Comparison of ENCODE assay signal across 19 mouse cellular contexts in the genomic region with DNA sequence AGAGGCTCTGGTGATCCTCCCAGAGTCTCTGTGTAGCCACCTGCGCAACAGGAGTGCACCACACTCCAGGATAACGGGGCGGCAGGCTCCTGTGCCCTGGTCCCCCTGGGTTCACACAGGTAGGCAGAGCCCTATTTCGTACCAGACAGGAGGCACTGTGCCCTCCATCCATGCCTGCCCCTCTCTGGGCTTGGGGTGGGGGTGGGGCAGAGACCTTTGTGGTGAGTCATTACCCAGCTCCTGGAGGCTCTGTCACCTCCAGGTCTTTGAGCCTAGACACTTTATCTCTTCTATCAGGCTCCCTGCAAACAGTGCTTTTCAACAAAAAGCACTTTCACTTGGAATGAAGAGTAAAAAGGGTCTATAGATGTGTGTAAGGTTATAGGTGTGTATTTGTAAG. TPM values are rescaled to one million over a fixed set of nuclear protein-coding genes. Genes with fewer than 3 reads are reported as not detected.
DNase-seq lines count a peak whose midpoint lies in the region; ATAC-seq and TF ChIP-seq lines count a peak whose summit lies in the region.
"Had no signal": no experiment of that assay in that cellular context is flagged by ENCODE, and none has a peak within 500 bp of the region (broad histone marks: within the 10 kb centered on the region; RNA-seq: fewer than 3 reads in every experiment).

No protein-coding gene starts in this region.

- no peaks in the 10 kb centered on the region for H3K9me3 ChIP-seq in heart, embryonic 13.5 days
- no peaks in the 10 kb centered on the region for H3K9me3 ChIP-seq in lung, embryonic 15.5 days
- H3K9me3 ChIP-seq in kidney, postnatal 0 days (replicated peaks; ENCODE audit: low read length): no peaks in the 10 kb centered on the region
- no peaks in the 10 kb centered on the region for H3K9me3 ChIP-seq in stomach, embryonic 16.5 days (replicated peaks; ENCODE audit: control insufficient read depth, low read length)
- H3K9me3 ChIP-seq: embryonic facial prominence, embryonic 12.5 days; forebrain, embryonic 12.5 days; G1E; limb, embryonic 15.5 days; neural tube, embryonic 13.5 days had no signal

- peak overlapping the region; percentile 33; the same call in 1 of the 2 replicates for H3K4me2 ChIP-seq in heart, embryonic 13.5 days
- H3K4me2 ChIP-seq in lung, embryonic 15.5 days: peak overlapping the region; percentile 11; the same call in 1 of the 2 replicates
- peak overlapping the region; percentile 53 for H3K4me2 ChIP-seq in kidney, postnatal 0 days (ENCODE audit: low read length)
- H3K4me2 ChIP-seq in stomach, embryonic 16.5 days (ENCODE audit: low read depth, low read length): peak overlapping the region; percentile 40
- H3K4me2 ChIP-seq: embryonic facial prominence, embryonic 12.5 days; forebrain, embryonic 12.5 days; limb, embryonic 15.5 days; neural tube, embryonic 13.5 days had no signal

- no peak for ATAC-seq in heart, embryonic 13.5 days (ENCODE audit: extremely low read depth, insufficient number of reproducible peaks, low FRiP score, low TSS enrichment)
- ATAC-seq in lung, embryonic 15.5 days (ENCODE audit: borderline replicate concordance, extremely low read depth, low FRiP score, low TSS enrichment): no peak
- no peak for ATAC-seq in kidney, postnatal 0 days (replicated peaks; ENCODE audit: low FRiP score, low read depth)
- no peak for ATAC-seq in stomach, embryonic 16.5 days (ENCODE audit: insufficient read depth, low FRiP score)
- no peak for ATAC-seq in inflammation-experienced regulatory T-cells, adult 6 months
- ATAC-seq: midbrain, embryonic 16.5 days had no signal

- peaks cover 10% of the 10 kb centered on the region for H3K4me1 ChIP-seq in heart, embryonic 13.5 days
- no peaks in the 10 kb centered on the region for H3K4me1 ChIP-seq in lung, embryonic 15.5 days
- H3K4me1 ChIP-seq in kidney, postnatal 0 days (replicated peaks; ENCODE audit: insufficient read depth, low read length): peaks cover 14% of the 10 kb centered on the region
- H3K4me1 ChIP-seq in stomach, embryonic 16.5 days (ENCODE audit: control insufficient read depth, insufficient read depth, low read length): peaks cover 3% of the 10 kb centered on the region; the same call in 1 of the 2 replicates
- H3K4me1 ChIP-seq: embryonic facial prominence, embryonic 12.5 days; forebrain, embryonic 12.5 days; limb, embryonic 15.5 days; neural tube, embryonic 13.5 days had no signal

- no peak overlapping the region for H3K4me3 ChIP-seq in heart, embryonic 13.5 days
- no peak overlapping the region for H3K4me3 ChIP-seq in lung, embryonic 15.5 days
- no peak overlapping the region; the same call in 1 of the 2 replicates for H3K4me3 ChIP-seq in kidney, postnatal 0 days (replicated peaks; ENCODE audit: low read depth, low read length)
- peak overlapping the region; percentile 25 for H3K4me3 ChIP-seq in stomach, embryonic 16.5 days (replicated peaks; ENCODE audit: low read length)
- H3K4me3 ChIP-seq: embryonic facial prominence, embryonic 12.5 days; forebrain, embryonic 12.5 days; limb, embryonic 15.5 days; neural tube, embryonic 13.5 days had no signal

- no peak overlapping the region for H3K27ac ChIP-seq in heart, embryonic 13.5 days (replicated peaks)
- no peak overlapping the region for H3K27ac ChIP-seq in lung, embryonic 15.5 days
- H3K27ac ChIP-seq in kidney, postnatal 0 days: peak overlapping the region; percentile 72
- no peak overlapping the region for H3K27ac ChIP-seq in stomach, embryonic 16.5 days (ENCODE audit: low read length)
- H3K27ac ChIP-seq: embryonic facial prominence, embryonic 12.5 days; forebrain, embryonic 12.5 days; limb, embryonic 15.5 days; macrophage; neural tube, embryonic 13.5 days had no signal

- H3K27me3 ChIP-seq in heart, embryonic 13.5 days (replicated peaks): peaks cover 36% of the 10 kb centered on the region
- H3K27me3 ChIP-seq in lung, embryonic 15.5 days: no peaks in the 10 kb centered on the region; the same call in 1 of the 2 replicates
- H3K27me3 ChIP-seq in kidney, postnatal 0 days (ENCODE audit: insufficient read depth, low read length): no peaks in the 10 kb centered on the region
- no peaks in the 10 kb centered on the region for H3K27me3 ChIP-seq in stomach, embryonic 16.5 days (ENCODE audit: control insufficient read depth, insufficient read depth, low read length)
- H3K27me3 ChIP-seq: embryonic facial prominence, embryonic 12.5 days; limb, embryonic 15.5 days had no signal

- no peak for TF ChIP-seq CTCF in kidney, postnatal 0 days (IDR thresholded peaks at IDR 0.05; ENCODE audit: low read depth)

- 13% methylated on average over 4 of the region's 4 CpGs for WGBS in heart, embryonic 13.5 days
- WGBS in lung, embryonic 15.5 days: 15% methylated on average over 4 of the region's 4 CpGs
- WGBS in kidney, postnatal 0 days: 11% methylated on average over 4 of the region's 4 CpGs
- 25% methylated on average over 4 of the region's 4 CpGs for WGBS in stomach, embryonic 16.5 days

- H3K9ac ChIP-seq in heart, embryonic 13.5 days: no peak overlapping the region
- H3K9ac ChIP-seq in lung, embryonic 15.5 days: no peak overlapping the region
- peak overlapping the region; percentile 35; the same call in 1 of the 2 replicates for H3K9ac ChIP-seq in kidney, postnatal 0 days (ENCODE audit: low read depth, low read length)
- 0 out of 2 replicates have a peak overlapping the region, but pooled peaks have one; percentile 26 for H3K9ac ChIP-seq in stomach, embryonic 16.5 days (ENCODE audit: low read length)
- H3K9ac ChIP-seq: embryonic facial prominence, embryonic 12.5 days; forebrain, embryonic 12.5 days; limb, embryonic 15.5 days; neural tube, embryonic 13.5 days had no signal

- DNase-seq in heart, adult 18-20 months: no peak
- DNase-seq in lung, adult 18-20 months: no peak
- no peak for DNase-seq in kidney, postnatal 0 days (ENCODE audit: low spot score)
- DNase-seq in cerebellum, postnatal 4 days (ENCODE audit: low spot score in 2 of 2): no peak
- DNase-seq: adrenal gland, postnatal 25 days; B cell, adult 2 months; cerebellum, postnatal 14 days; right cerebral cortex, postnatal 4 days had no signal

- no peaks in the 10 kb centered on the region for H3K36me3 ChIP-seq in heart, embryonic 13.5 days
- H3K36me3 ChIP-seq in lung, embryonic 15.5 days: no peaks in the 10 kb centered on the region
- no peaks in the 10 kb centered on the region for H3K36me3 ChIP-seq in kidney, postnatal 0 days (ENCODE audit: insufficient read depth, low read length)
- H3K36me3 ChIP-seq in stomach, embryonic 16.5 days (ENCODE audit: control insufficient read depth, insufficient read depth, low read length): no peaks in the 10 kb centered on the region
- H3K36me3 ChIP-seq: embryonic facial prominence, embryonic 12.5 days; forebrain, embryonic 12.5 days; G1E; limb, embryonic 15.5 days; neural tube, embryonic 13.5 days had no signal

RNA-seq across cellular contexts. Expression of a gene that starts 7.4 kb away (rescaled TPM):
- 0.52 and 0.76 TPM in 2 replicates for polyA plus RNA-seq in heart, embryonic 13.5 days (2015; fragmentation: Nextera tagmentation; extraction: Ambion mirVana)
- total RNA-seq in heart, adult 18-20 months (2021): under 1 TPM in 1 of 2 experiments, not detected in 1; 0.54 TPM
- polyA plus RNA-seq in lung, embryonic 15.5 days (2015; fragmentation: Nextera tagmentation; extraction: Ambion mirVana): 1.2 and 2.0 TPM in 2 replicates
- polyA plus RNA-seq in kidney, postnatal 0 days (2015; fragmentation: Nextera tagmentation; extraction: Ambion mirVana): 317 and 388 TPM in 2 replicates
- 35.1 and 35.4 TPM in 2 replicates for polyA plus RNA-seq in stomach, embryonic 16.5 days (2015; fragmentation: Nextera tagmentation; extraction: Ambion mirVana)
- 10 to 100 TPM in 1 of 3 experiments, 1 to 10 TPM in 1, under 1 TPM in 1; 0.26 to 15.4 (median 2.2) TPM for polyA plus RNA-seq in inflammation-experienced regulatory T-cells, adult 6 months (2017; shearing (Covaris generic))
- total RNA-seq: adrenal gland, postnatal 25 days; G1E had no signal
- polyA plus RNA-seq: G1E, macrophage had no signal

RNA-seq across cellular contexts. Expression of a gene that starts 8.7 kb away (rescaled TPM):
- polyA plus RNA-seq in heart, embryonic 13.5 days (2015; fragmentation: Nextera tagmentation; extraction: Ambion mirVana): 1.2 TPM in 2 replicates
- 1 to 10 TPM in 1 of 2 experiments, under 1 TPM in 1; 0.67 to 1.1 TPM for total RNA-seq in heart, adult 18-20 months (2021)
- polyA plus RNA-seq in lung, embryonic 15.5 days (2015; fragmentation: Nextera tagmentation; extraction: Ambion mirVana): 0.72 and 1.1 TPM in 2 replicates
- polyA plus RNA-seq in kidney, postnatal 0 days (2015; fragmentation: Nextera tagmentation; extraction: Ambion mirVana): 2.6 and 2.7 TPM in 2 replicates
- 1.2 and 2.0 TPM in 2 replicates for polyA plus RNA-seq in stomach, embryonic 16.5 days (2015; fragmentation: Nextera tagmentation; extraction: Ambion mirVana)
- polyA plus RNA-seq in inflammation-experienced regulatory T-cells, adult 6 months (2017; shearing (Covaris generic)): 1 to 10 TPM in 1 of 3 experiments, under 1 TPM in 2; 0.16 to 1.7 (median 0.47) TPM
- polyA plus RNA-seq: G1E, macrophage had no signal

RNA-seq across cellular contexts. Expression of a gene that starts 20.3 kb away (rescaled TPM):
- 7.1 TPM in 2 replicates for polyA plus RNA-seq in heart, embryonic 13.5 days (2015; fragmentation: Nextera tagmentation; extraction: Ambion mirVana)
- total RNA-seq in heart, adult 18-20 months (2021): 1 to 10 TPM; 4.2 to 4.7 TPM
- polyA plus RNA-seq in lung, embryonic 15.5 days (2015; fragmentation: Nextera tagmentation; extraction: Ambion mirVana): 1.3 and 2.9 TPM in 2 replicates
- polyA plus RNA-seq in kidney, postnatal 0 days (2015; fragmentation: Nextera tagmentation; extraction: Ambion mirVana): 4.2 and 5.1 TPM in 2 replicates
- polyA plus RNA-seq in stomach, embryonic 16.5 days (2015; fragmentation: Nextera tagmentation; extraction: Ambion mirVana): 4.3 and 6.5 TPM in 2 replicates
- under 1 TPM; 0.29 to 0.45 (median 0.42) TPM for polyA plus RNA-seq in inflammation-experienced regulatory T-cells, adult 6 months (2017; shearing (Covaris generic))
- polyA plus RNA-seq: G1E had no signal

RNA-seq across cellular contexts. Expression of a gene that starts 51.1 kb away (rescaled TPM):
- 22.4 and 25.4 TPM in 2 replicates for polyA plus RNA-seq in heart, embryonic 13.5 days (2015; fragmentation: Nextera tagmentation; extraction: Ambion mirVana)
- total RNA-seq in heart, adult 18-20 months (2021): 10 to 100 TPM; 33.0 to 36.8 TPM
- polyA plus RNA-seq in lung, embryonic 15.5 days (2015; fragmentation: Nextera tagmentation; extraction: Ambion mirVana): 23.6 and 24.5 TPM in 2 replicates
- polyA plus RNA-seq in kidney, postnatal 0 days (2015; fragmentation: Nextera tagmentation; extraction: Ambion mirVana): 51.9 and 53.4 TPM in 2 replicates
- polyA plus RNA-seq in stomach, embryonic 16.5 days (2015; fragmentation: Nextera tagmentation; extraction: Ambion mirVana): 24.7 and 26.7 TPM in 2 replicates
- 10 to 100 TPM; 14.3 to 18.4 (median 17.1) TPM for polyA plus RNA-seq in inflammation-experienced regulatory T-cells, adult 6 months (2017; shearing (Covaris generic))

RNA-seq across cellular contexts. Expression of a gene that starts 51.5 kb away (rescaled TPM):
- 96.6 and 101 TPM in 2 replicates for polyA plus RNA-seq in heart, embryonic 13.5 days (2015; fragmentation: Nextera tagmentation; extraction: Ambion mirVana)
- 10 to 100 TPM; 66.2 to 80.3 TPM for total RNA-seq in heart, adult 18-20 months (2021)
- 142 and 158 TPM in 2 replicates for polyA plus RNA-seq in lung, embryonic 15.5 days (2015; fragmentation: Nextera tagmentation; extraction: Ambion mirVana)
- polyA plus RNA-seq in kidney, postnatal 0 days (2015; fragmentation: Nextera tagmentation; extraction: Ambion mirVana): 113 and 125 TPM in 2 replicates
- polyA plus RNA-seq in stomach, embryonic 16.5 days (2015; fragmentation: Nextera tagmentation; extraction: Ambion mirVana): 115 and 134 TPM in 2 replicates
- 100 to 1,000 TPM; 134 to 236 (median 208) TPM for polyA plus RNA-seq in inflammation-experienced regulatory T-cells, adult 6 months (2017; shearing (Covaris generic))

Comparison
In these comparisons a context has a peak if more than half of its experiments do, and no peak if none do; other contexts are left out.
1. H3K9ac ChIP-seq: peak in kidney, postnatal 0 days (single experiment) and stomach, embryonic 16.5 days (single experiment); none in heart, embryonic 13.5 days (single experiment) and lung, embryonic 15.5 days (single experiment).
2. Peak in every context shown above with its lines, with median percentiles within 50 percentile points of each other: H3K4me2 ChIP-seq.